Mouse (Mus musculus) kidney, embryonic 16.5 days (tissue): ENCODE results near the gene Alms1. TPM values are rescaled to one million over a fixed set of nuclear protein-coding genes. Genes with fewer than 3 reads are reported as not detected.

Experiments
- ATAC-seq: fragments of 200-750 bp; cut with Nextera tagmentation; 2 replicates; pipeline ENCODE4 v1.8.0; 2017; ENCODE audit warnings: moderate TSS enrichment; ENCODE audit not compliant: low FRiP score, low TSS enrichment
- H3K27ac ChIP-seq: fragments of 300-500 bp; sonication (generic); 2 replicates; pipeline ENCODE4 v1.5.1; 2014; ENCODE audit warnings: low read length
- H3K27me3 ChIP-seq: fragments of 300-500 bp; sonication (generic); 2 replicates; pipeline ENCODE4 v1.6.1; 2014; ENCODE audit warnings: low read length, control low read depth, mixed read lengths; ENCODE audit not compliant: insufficient read depth
- H3K36me3 ChIP-seq: fragments of 300-500 bp; sonication (generic); 2 replicates; pipeline ENCODE4 v1.6.1; 2014; ENCODE audit warnings: low read length, control low read depth, mixed read lengths; ENCODE audit not compliant: insufficient read depth
- H3K4me1 ChIP-seq: fragments of 300-500 bp; sonication (generic); 2 replicates; pipeline ENCODE4 v1.6.1; 2014; ENCODE audit warnings: low read length, control low read depth, mixed read lengths; ENCODE audit not compliant: insufficient read depth
- H3K4me2 ChIP-seq: fragments of 300-500 bp; sonication (generic); replicated peaks from 2 replicates; pipeline ENCODE4 v1.6.1; 2014; ENCODE audit warnings: low read depth, low read length
- H3K4me3 ChIP-seq: fragments of 300-500 bp; sonication (generic); 2 replicates; pipeline ENCODE4 v1.5.1; 2014; ENCODE audit warnings: mild to moderate bottlenecking, low read length
- H3K9ac ChIP-seq: fragments of 300-500 bp; sonication (generic); replicated peaks from 2 replicates; pipeline ENCODE4 v1.6.1; 2014; ENCODE audit warnings: low read length
- H3K9me3 ChIP-seq: fragments of 300-500 bp; sonication (generic); 2 replicates; pipeline ENCODE4 v1.6.1; 2016; ENCODE audit warnings: low read length, control low read depth
- WGBS: fragments of 180-500 bp; shearing (Covaris S2); extraction: QIAGEN DNeasy Blood & Tissue Kit; methylation state at CpG from one replicate; pipeline ENCODE4 v1.1.7; 2014; 5-methylcytosine and 5-hydroxymethylcytosine counted together
- polyA plus RNA-seq: library from polyadenylated mRNA; unstranded; fragments of >200 nt; fragmentation: Nextera tagmentation; extraction: Ambion mirVana; gene quantifications from 2 replicates; pipeline ENCODE4 v1.2.1, GENCODE M21; 2015

Gene Alms1
- polyA plus RNA-seq = 3.8 and 5.7 TPM in 2 replicates

DNA sequence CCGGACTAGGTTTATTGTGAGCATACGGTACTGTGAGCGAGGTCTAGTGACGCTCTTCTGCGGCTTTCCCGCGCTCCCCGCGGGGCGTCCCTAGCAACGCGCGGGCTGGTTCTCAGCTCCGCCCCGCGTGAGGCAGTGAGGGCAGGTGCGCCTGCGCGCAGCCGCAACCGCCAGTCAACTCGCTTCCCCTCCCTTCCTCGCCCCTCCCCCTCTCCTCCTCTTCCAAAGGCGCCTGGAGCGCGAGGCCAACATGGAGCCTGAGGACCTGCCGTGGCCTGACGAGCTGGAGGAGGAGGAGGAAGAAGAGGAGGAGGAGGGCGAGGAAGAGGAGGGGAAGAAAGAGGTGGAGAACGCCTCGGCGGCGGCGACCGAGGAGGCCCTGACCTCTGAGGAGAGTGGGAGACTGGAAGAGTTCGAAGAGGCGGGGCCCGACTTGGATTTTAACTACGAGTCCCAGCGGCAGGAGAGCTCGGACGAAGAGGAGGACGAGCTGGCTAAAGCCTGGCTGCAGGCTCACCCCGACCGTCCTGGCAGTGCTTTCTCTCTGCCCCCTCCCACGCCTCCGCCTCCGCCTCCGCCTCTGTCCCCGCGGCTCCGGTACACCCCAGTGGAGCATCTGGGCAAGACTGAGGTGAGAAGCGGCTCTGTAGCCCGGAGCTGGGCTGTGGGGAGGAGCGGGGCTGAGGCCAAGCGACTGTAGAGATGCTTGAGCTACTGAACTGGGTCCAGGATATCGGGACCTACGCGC lies at the start of gene Alms1:
Alms1 (plus strand) TSS at position 136 of the 748 bp plus-strand sequence.
- peak; percentile 98 for ATAC-seq
- WGBS = 0% methylated on average over 58 of the region's 59 CpGs
- H3K36me3 ChIP-seq = no peaks in the 10 kb centered on the region
- peak within 1 kb of the TSS; percentile 77 for H3K4me2 ChIP-seq
- no peaks in the 10 kb centered on the region for H3K9me3 ChIP-seq
- H3K4me3 ChIP-seq = peak within 1 kb of the TSS; percentile 95
- H3K27me3 ChIP-seq = no peaks in the 10 kb centered on the region
- H3K27ac ChIP-seq = peak within 1 kb of the TSS; percentile 93
- H3K9ac ChIP-seq = peak within 1 kb of the TSS; percentile 82
- H3K4me1 ChIP-seq = peaks cover 20% of the 10 kb centered on the region

GRCm38 (mm10) chr6:85543351-85544175 lies 43.8 kb upstream of the Alms1 start:
- no peak overlapping the region for H3K27ac ChIP-seq
- no peaks in the 10 kb centered on the region for H3K9me3 ChIP-seq
- H3K27me3 ChIP-seq = no peaks in the 10 kb centered on the region
- H3K36me3 ChIP-seq = no peaks in the 10 kb centered on the region
- no peak for ATAC-seq
- WGBS = 68% methylated on average over 10 of the region's 10 CpGs
- no peak overlapping the region for H3K4me3 ChIP-seq
- no peak overlapping the region for H3K4me2 ChIP-seq
- H3K9ac ChIP-seq = no peak overlapping the region
- no peaks in the 10 kb centered on the region for H3K4me1 ChIP-seq

DNA sequence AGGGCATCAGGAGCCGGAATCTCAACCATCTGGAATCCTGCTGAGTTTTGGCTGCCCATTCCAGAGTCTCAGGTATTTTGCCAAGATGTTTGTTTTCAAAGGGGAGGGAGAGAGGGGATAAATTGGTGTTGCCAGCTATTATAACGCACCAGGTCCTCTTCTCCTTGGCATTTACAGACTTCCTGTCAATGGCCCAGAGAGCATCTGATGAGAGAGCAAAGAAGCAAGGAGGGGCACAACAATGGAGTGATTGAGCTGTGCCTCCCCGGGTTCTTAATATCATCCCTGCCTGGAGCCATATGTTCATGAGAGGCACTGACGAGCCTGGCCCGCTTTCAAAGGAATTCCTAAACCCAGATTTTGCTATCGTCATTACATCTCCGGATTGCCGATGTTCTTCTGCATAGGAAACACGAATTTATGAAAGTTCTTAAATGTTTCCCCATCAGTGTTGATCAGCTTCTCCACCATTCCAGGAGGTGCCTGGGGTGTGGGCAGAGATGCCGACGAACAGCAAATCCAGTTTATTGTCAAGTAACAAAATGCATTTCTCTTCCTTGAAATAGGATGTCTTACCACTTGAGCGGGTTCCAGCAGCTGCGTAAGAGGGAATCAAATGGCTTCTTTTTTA lies 43.0 kb upstream of the Alms1 start:
- no peaks in the 10 kb centered on the region for H3K36me3 ChIP-seq
- H3K27ac ChIP-seq = no peak overlapping the region
- no peak for ATAC-seq

GRCm38 (mm10) chr6:85547642-85548041 lies 39.7 kb upstream of the Alms1 start:
- no peak overlapping the region for H3K4me3 ChIP-seq
- H3K27me3 ChIP-seq = no peaks in the 10 kb centered on the region
- WGBS = 80% methylated on average over 5 of the region's 5 CpGs
- H3K4me2 ChIP-seq = no peak overlapping the region
- H3K36me3 ChIP-seq = no peaks in the 10 kb centered on the region
- H3K9me3 ChIP-seq = no peaks in the 10 kb centered on the region
- ATAC-seq = no peak
- H3K4me1 ChIP-seq = no peaks in the 10 kb centered on the region
- no peak overlapping the region for H3K27ac ChIP-seq
- no peak overlapping the region for H3K9ac ChIP-seq

More for the DNA sequence above, 43.0 kb upstream of the Alms1 start:
- no peak overlapping the region for H3K4me3 ChIP-seq
- H3K4me1 ChIP-seq = no peaks in the 10 kb centered on the region
- WGBS = 84% methylated on average over 13 of the region's 13 CpGs
- H3K27me3 ChIP-seq = no peaks in the 10 kb centered on the region
- H3K9me3 ChIP-seq = no peaks in the 10 kb centered on the region
- H3K9ac ChIP-seq = no peak overlapping the region
- no peak overlapping the region for H3K4me2 ChIP-seq

DNA sequence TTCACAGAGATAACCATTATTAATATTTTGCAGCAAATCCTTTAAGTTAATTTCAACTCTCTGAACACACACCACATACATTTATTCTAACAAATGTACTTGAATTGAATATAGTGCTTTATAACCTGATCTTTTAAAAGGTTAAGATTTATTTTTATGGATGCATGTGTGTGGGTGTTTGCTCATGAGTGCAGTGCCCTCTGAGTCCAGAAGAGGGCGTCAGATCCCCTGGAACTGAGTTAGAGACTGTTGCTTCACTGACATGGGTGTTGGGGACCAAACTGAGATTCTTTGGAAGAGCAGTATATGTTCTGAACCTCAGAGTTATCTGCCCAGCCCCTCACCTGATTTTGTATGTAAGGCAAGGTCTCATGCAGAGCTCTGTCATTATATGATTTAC lies 25.0 kb upstream of the Alms1 start:
- no peak for ATAC-seq
- 47% methylated on average over 1 of the region's 1 CpGs for WGBS
- no peak overlapping the region for H3K27ac ChIP-seq

DNA sequence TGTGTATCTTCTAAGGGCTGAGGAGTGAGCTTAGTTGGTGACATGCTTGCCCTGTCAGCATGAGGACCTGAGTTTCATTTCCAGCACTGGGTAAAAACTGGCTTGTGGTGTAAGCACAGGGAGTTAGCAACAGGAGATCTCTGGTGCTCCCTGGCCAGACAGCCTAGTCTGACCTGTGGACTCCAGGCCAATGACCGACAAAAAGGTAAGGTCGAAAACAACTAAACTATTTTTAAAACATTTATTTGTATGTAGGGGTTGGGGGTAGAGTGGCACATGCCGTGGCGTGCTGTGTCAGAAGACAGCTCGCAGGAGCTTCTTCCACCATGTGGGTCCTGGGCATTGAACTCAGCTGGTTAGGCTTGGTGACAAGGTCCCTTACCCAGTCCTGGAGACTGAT lies 14.5 kb upstream of the Alms1 start:
- Histone ChIP-seq H3K4me1 (no peaks in the 10 kb centered on the region), H3K4me3 (no peak overlapping the region), H3K9ac (no peak overlapping the region), H3K27ac (no peak overlapping the region), H3K27me3 (no peaks in the 10 kb centered on the region), H3K9me3 (no peaks in the 10 kb centered on the region), H3K36me3 (no peaks in the 10 kb centered on the region), H3K4me2 (no peak overlapping the region)
- WGBS = 80% methylated on average over 5 of the region's 5 CpGs
- ATAC-seq = no peak

More for the DNA sequence above, 25.0 kb upstream of the Alms1 start:
- H3K36me3 ChIP-seq = no peaks in the 10 kb centered on the region
- H3K9ac ChIP-seq = no peak overlapping the region
- H3K9me3 ChIP-seq = no peaks in the 10 kb centered on the region
- no peaks in the 10 kb centered on the region for H3K4me1 ChIP-seq
- H3K4me3 ChIP-seq = no peak overlapping the region
- H3K4me2 ChIP-seq = no peak overlapping the region
- no peaks in the 10 kb centered on the region for H3K27me3 ChIP-seq

GRCm38 (mm10) chr6:85581688-85582087 lies 5.6 kb upstream of the Alms1 start:
- Histone ChIP-seq H3K27me3 (no peaks in the 10 kb centered on the region), H3K4me1 (no peaks in the 10 kb centered on the region), H3K36me3 (no peaks in the 10 kb centered on the region), H3K4me3 (no peak overlapping the region), H3K9ac (no peak overlapping the region), H3K4me2 (no peak overlapping the region), H3K27ac (no peak overlapping the region), H3K9me3 (no peaks in the 10 kb centered on the region)
- ATAC-seq = no peak
- WGBS = 89% methylated on average over 5 of the region's 5 CpGs

GRCm38 (mm10) chr6:85584612-85585011 lies 2.7 kb upstream of the Alms1 start:
- 91% methylated on average over 4 of the region's 4 CpGs for WGBS
- ATAC-seq = no peak
- H3K9ac ChIP-seq = no peak overlapping the region

DNA sequence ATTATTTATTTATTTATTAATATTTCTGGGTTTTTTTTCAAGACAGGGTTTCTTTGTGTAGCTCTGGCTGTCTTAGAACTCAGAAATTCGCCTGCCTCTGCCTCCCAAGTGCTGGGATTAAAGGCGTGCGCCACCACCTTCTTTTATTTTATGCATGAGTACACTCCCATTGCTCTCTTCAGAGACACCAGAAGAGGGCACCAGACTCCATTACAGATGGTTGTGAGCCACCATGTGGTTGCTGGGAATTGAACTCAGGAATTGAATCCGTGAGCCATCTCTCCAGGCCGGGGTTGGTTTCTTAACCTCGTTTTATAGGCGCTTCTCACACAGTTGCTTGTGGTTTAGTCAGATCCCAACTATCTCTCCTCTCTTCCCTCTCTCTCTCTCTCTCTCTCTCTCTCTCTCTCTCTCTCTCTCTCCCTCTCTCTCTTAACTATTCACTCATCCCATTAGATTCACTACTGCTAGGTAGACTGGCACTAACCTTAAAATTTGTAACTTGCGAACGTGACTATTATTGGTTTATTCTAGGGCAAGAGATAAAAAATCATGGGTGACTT lies 445 bp upstream of the Alms1 start:
- Histone ChIP-seq H3K27me3 (no peaks in the 10 kb centered on the region), H3K9ac (no peak overlapping the region), H3K36me3 (no peaks in the 10 kb centered on the region), H3K4me2 (peak overlapping the region; percentile 77), H3K9me3 (no peaks in the 10 kb centered on the region), H3K27ac (no peak overlapping the region), H3K4me3 (peak overlapping the region; percentile 95), H3K4me1 (peaks cover 20% of the 10 kb centered on the region)
- WGBS = 44% methylated on average over 9 of the region's 9 CpGs
- ATAC-seq = no peak

More at GRCm38 (mm10) chr6:85584612-85585011, 2.7 kb upstream of the Alms1 start:
- no peaks in the 10 kb centered on the region for H3K27me3 ChIP-seq
- no peak overlapping the region for H3K4me3 ChIP-seq
- H3K4me1 ChIP-seq = peaks cover 13% of the 10 kb centered on the region
- H3K4me2 ChIP-seq = no peak overlapping the region
- H3K9me3 ChIP-seq = no peaks in the 10 kb centered on the region
- H3K36me3 ChIP-seq = no peaks in the 10 kb centered on the region
- no peak overlapping the region for H3K27ac ChIP-seq
